Mouse (Mus musculus) brain, embryonic 14.5 days (tissue): Measurements from ENCODE around the gene Kcnh3.
A peak's percentile ranks its signal among the peaks of the same experiment; 100 is the strongest.

Experiments
- CTCF ChIP-seq: fragments of 200-500 bp; IDR thresholded peaks from 2 replicates; pipeline ENCODE4 v1.5.1; 2012; ENCODE audit warnings: inconsistent platforms, mild to moderate bottlenecking, moderate library complexity, borderline replicate concordance; ENCODE audit not compliant: insufficient read depth, insufficient read length; ENCODE audit errors: extremely low read depth
- POLR2A ChIP-seq: fragments of 200-500 bp; IDR thresholded peaks from 2 replicates; pipeline ENCODE4 v1.6.1; 2012; ENCODE audit warnings: mild to moderate bottlenecking, inconsistent platforms, borderline replicate concordance; ENCODE audit not compliant: poor library complexity, insufficient read depth, insufficient read length, severe bottlenecking; ENCODE audit errors: extremely low read depth

DNA sequence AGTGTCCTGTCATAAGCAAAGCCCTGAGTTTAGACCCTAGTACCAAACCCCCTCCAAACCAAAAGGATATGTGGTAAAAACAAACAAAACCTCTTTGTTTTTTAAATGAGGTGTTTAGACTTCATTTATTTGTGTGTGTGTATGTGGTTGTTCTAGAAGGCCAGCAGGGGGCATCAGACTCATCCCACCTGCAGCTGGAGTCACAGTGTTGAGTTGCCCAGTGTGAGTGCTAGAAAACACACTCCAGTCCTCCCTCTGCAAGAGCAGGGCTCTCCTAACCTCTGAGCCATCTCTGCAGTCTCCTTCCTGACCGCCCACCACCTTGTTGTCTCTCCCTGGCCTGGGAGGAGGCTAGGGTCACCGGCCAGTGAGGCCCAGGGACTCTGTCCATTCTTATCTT is 9.7 kb upstream of the Kcnh3 start:
- TF ChIP-seq CTCF, result peak; percentile 35; the same call in 1 of the 2 replicates
- TF ChIP-seq POLR2A, result no peak
